8 mouse cellular contexts compared by ENCODE assay signal in the genomic region with DNA sequence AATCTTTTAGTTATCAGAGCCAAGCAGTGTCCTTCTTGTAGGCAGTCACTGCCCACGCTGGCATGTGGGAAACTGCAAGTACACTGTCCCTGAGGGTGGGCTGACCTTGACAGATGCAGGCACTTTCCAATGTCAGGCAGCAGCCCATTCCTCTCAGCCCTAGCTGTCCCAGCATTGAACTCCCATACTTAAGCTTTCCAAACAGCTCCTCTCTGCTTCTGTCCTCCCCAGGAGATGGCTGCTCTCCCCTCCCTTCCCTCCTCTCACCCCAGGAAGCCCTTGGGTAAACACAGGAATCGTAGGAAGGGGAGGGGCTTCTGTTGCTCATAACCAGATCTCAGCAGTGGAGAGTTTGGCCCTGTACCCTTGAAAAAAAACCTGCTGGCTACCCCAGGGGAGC. TPM values are rescaled to one million over a fixed set of nuclear protein-coding genes. Genes with fewer than 3 reads are reported as not detected.
DNase-seq lines count a peak whose midpoint lies in the region; ATAC-seq lines count a peak whose summit lies in the region.
"Had no signal": no experiment of that assay in that cellular context is flagged by ENCODE, and none has a peak within 500 bp of the region (broad histone marks: within the 10 kb centered on the region; RNA-seq: fewer than 3 reads in every experiment).

No protein-coding gene starts in this region.

- H3K27me3 ChIP-seq in heart, embryonic 13.5 days (replicated peaks): no peaks in the 10 kb centered on the region
- H3K27me3 ChIP-seq in stomach, embryonic 16.5 days (ENCODE audit: control insufficient read depth, insufficient read depth, low read length): no peaks in the 10 kb centered on the region

- no peak overlapping the region for H3K4me2 ChIP-seq in heart, embryonic 13.5 days
- H3K4me2 ChIP-seq in stomach, embryonic 16.5 days (ENCODE audit: low read depth, low read length): no peak overlapping the region

- H3K4me3 ChIP-seq in heart, embryonic 13.5 days: no peak overlapping the region
- no peak overlapping the region for H3K4me3 ChIP-seq in stomach, embryonic 16.5 days (replicated peaks; ENCODE audit: low read length)

- no peak overlapping the region for H3K9ac ChIP-seq in heart, embryonic 13.5 days
- H3K9ac ChIP-seq in stomach, embryonic 16.5 days (ENCODE audit: low read length): no peak overlapping the region; the same call in 1 of the 2 replicates
- H3K9ac ChIP-seq: liver, embryonic 14.5 days had no signal

- no peaks in the 10 kb centered on the region for H3K36me3 ChIP-seq in heart, embryonic 13.5 days
- H3K36me3 ChIP-seq in stomach, embryonic 16.5 days (ENCODE audit: control insufficient read depth, insufficient read depth, low read length): no peaks in the 10 kb centered on the region

- no peak for ATAC-seq in heart, embryonic 13.5 days (ENCODE audit: extremely low read depth, insufficient number of reproducible peaks, low FRiP score, low TSS enrichment)
- peak; percentile 32; the same call in 1 of the 2 replicates for ATAC-seq in stomach, embryonic 16.5 days (ENCODE audit: insufficient read depth, low FRiP score)

- WGBS in heart, embryonic 13.5 days: 12% methylated on average over 2 of the region's 2 CpGs
- 2% methylated on average over 2 of the region's 2 CpGs for WGBS in stomach, embryonic 16.5 days

- peaks cover 26% of the 10 kb centered on the region for H3K4me1 ChIP-seq in heart, embryonic 13.5 days
- H3K4me1 ChIP-seq in stomach, embryonic 16.5 days (ENCODE audit: control insufficient read depth, insufficient read depth, low read length): peaks cover 15% of the 10 kb centered on the region

- peak; percentile 69 for DNase-seq in ovary, adult 18-20 months (ENCODE audit: low spot score)
- DNase-seq in ovary, postnatal 14 days (ENCODE audit: low spot score): no peak
- peak; percentile 64 for DNase-seq in kidney, postnatal 14 days
- DNase-seq in right cerebral cortex, postnatal 10 days (ENCODE audit: low spot score in 2 of 2): no peak
- no peak for DNase-seq in urinary bladder, postnatal 25 days (ENCODE audit: low spot score)

- peak overlapping the region; percentile 50 for H3K27ac ChIP-seq in heart, embryonic 13.5 days (replicated peaks)
- H3K27ac ChIP-seq in stomach, embryonic 16.5 days (ENCODE audit: low read length): peak overlapping the region; percentile 62
- H3K27ac ChIP-seq: liver, embryonic 14.5 days had no signal

- H3K9me3 ChIP-seq in heart, embryonic 13.5 days: no peaks in the 10 kb centered on the region
- no peaks in the 10 kb centered on the region for H3K9me3 ChIP-seq in stomach, embryonic 16.5 days (replicated peaks; ENCODE audit: control insufficient read depth, low read length)

RNA-seq across cellular contexts. Expression of gene Ttpal, which starts 7.0 kb away (rescaled TPM):
- 18.8 and 19.3 TPM in 2 replicates for polyA plus RNA-seq in heart, embryonic 13.5 days (2015; fragmentation: Nextera tagmentation; extraction: Ambion mirVana)
- 31.4 and 33.3 TPM in 2 replicates for polyA plus RNA-seq in stomach, embryonic 16.5 days (2015; fragmentation: Nextera tagmentation; extraction: Ambion mirVana)

RNA-seq across cellular contexts. Expression of gene Serinc3, which starts 49.8 kb away (rescaled TPM):
- 50.1 and 51.8 TPM in 2 replicates for polyA plus RNA-seq in heart, embryonic 13.5 days (2015; fragmentation: Nextera tagmentation; extraction: Ambion mirVana)
- 59.2 and 62.2 TPM in 2 replicates for polyA plus RNA-seq in stomach, embryonic 16.5 days (2015; fragmentation: Nextera tagmentation; extraction: Ambion mirVana)

Comparison
In these comparisons a context has a peak if more than half of its experiments do, and no peak if none do; other contexts are left out.
1. DNase-seq: peak in ovary, adult 18-20 months (single experiment) and kidney, postnatal 14 days (single experiment); none in ovary, postnatal 14 days (single experiment), right cerebral cortex, postnatal 10 days (0 of 2) and urinary bladder, postnatal 25 days (single experiment).